Mouse (Mus musculus) limb, embryonic 11.5 days (tissue): ENCODE data around the gene Fubp3. TPM values are rescaled to one million over a fixed set of nuclear protein-coding genes. Genes with fewer than 3 reads are reported as not detected.

ENCODE experiments used
- ATAC-seq: fragments of 200-750 bp; cut with Nextera tagmentation; 2 replicates; pipeline ENCODE4 v1.8.0; 2017; ENCODE audit warnings: low read depth; ENCODE audit not compliant: insufficient number of reproducible peaks, low FRiP score, low TSS enrichment
- DNase-seq: peaks from one replicate; pipeline ENCODE4 v3.0.0-alpha.2; 2015; ENCODE audit warnings: low spot score
- H3K27ac ChIP-seq: fragments of 300-500 bp; sonication (generic); replicated peaks from 2 replicates; pipeline ENCODE4 v1.5.1; 2014; ENCODE audit warnings: low read depth, mild to moderate bottlenecking, low read length
- H3K27me3 ChIP-seq: fragments of 300-500 bp; sonication (generic); 2 replicates; pipeline ENCODE4 v1.6.1; 2014; ENCODE audit warnings: mild to moderate bottlenecking, low read length, mixed read lengths; ENCODE audit not compliant: control insufficient read depth, insufficient read depth
- H3K36me3 ChIP-seq: fragments of 300-500 bp; sonication (generic); 2 replicates; pipeline ENCODE4 v1.6.1; 2014; ENCODE audit warnings: mild to moderate bottlenecking, low read length, moderate library complexity, mixed read lengths; ENCODE audit not compliant: control insufficient read depth, insufficient read depth
- H3K4me1 ChIP-seq: fragments of 300-500 bp; sonication (generic); 2 replicates; pipeline ENCODE4 v1.6.1; 2014; ENCODE audit warnings: low read length, mixed read lengths; ENCODE audit not compliant: control insufficient read depth, insufficient read depth
- H3K4me2 ChIP-seq: fragments of 300-500 bp; sonication (generic); 2 replicates; pipeline ENCODE4 v1.6.1; 2014; ENCODE audit warnings: low read depth, mild to moderate bottlenecking, moderate library complexity; ENCODE audit not compliant: severe bottlenecking
- H3K4me3 ChIP-seq: fragments of 300-500 bp; sonication (generic); 2 replicates; pipeline ENCODE4 v1.5.1; 2014; ENCODE audit warnings: low read depth, low read length
- H3K9ac ChIP-seq: fragments of 300-500 bp; sonication (generic); 2 replicates; pipeline ENCODE4 v1.6.1; 2014; ENCODE audit warnings: mild to moderate bottlenecking, low read length
- H3K9me3 ChIP-seq: fragments of 300-500 bp; sonication (generic); 2 replicates; pipeline ENCODE4 v1.6.1; 2016; ENCODE audit warnings: low read length; ENCODE audit not compliant: control insufficient read depth
- WGBS: fragments of 180-500 bp; shearing (Covaris S2); extraction: QIAGEN DNeasy Blood & Tissue Kit; methylation state at CpG from one replicate; pipeline ENCODE4 v1.1.7; 2014; 5-methylcytosine and 5-hydroxymethylcytosine counted together
- polyA plus RNA-seq: library from polyadenylated mRNA; unstranded; fragments of >200 nt; fragmentation: Nextera tagmentation; extraction: Ambion mirVana; gene quantifications from 2 replicates; pipeline ENCODE4 v1.2.1, GENCODE M21; 2014

The Fubp3 gene
- polyA plus RNA-seq, 1 experiment from 2014 or later = 92.4 TPM

DNA sequence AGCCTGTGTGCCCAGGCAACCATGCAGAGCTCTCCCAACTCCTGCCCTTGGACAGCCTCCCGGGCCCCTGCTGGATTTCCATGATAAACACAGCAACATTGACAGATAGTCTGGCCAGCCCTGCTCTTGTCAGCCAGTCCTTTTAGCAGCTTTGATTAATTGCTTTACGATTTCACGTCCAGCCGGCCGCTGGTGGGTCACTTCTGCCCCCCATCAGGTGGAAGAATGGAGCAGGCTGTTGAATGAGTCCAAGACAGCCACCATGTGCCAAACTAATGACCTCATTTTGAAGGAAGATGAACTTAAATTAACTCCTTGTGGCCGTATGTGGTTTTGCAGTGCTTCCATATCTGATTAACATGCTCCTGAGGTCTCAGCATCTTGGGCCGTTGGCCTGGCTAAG, 37.4 kb downstream of the Fubp3 start:
- H3K4me1 ChIP-seq = no peaks in the 10 kb centered on the region
- no peak overlapping the region for H3K27ac ChIP-seq
- WGBS = 25% methylated on average over 7 of the region's 7 CpGs
- no peaks in the 10 kb centered on the region for H3K9me3 ChIP-seq
- H3K9ac ChIP-seq = no peak overlapping the region
- DNase-seq (no peak), ATAC-seq (no peak)
- H3K36me3 ChIP-seq = peaks cover 37% of the 10 kb centered on the region
- H3K4me2 ChIP-seq = no peak overlapping the region
- H3K4me3 ChIP-seq = no peak overlapping the region
- H3K27me3 ChIP-seq = no peaks in the 10 kb centered on the region

GRCm38 (mm10) chr2:31610922-31611321, 38.5 kb downstream of the Fubp3 start:
- no peak for ATAC-seq

GRCm38 (mm10) chr2:31611400-31611799, 38.9 kb downstream of the Fubp3 start:
- WGBS = 78% methylated on average over 8 of the region's 8 CpGs
- ATAC-seq = no peak
- no peak overlapping the region for H3K27ac ChIP-seq
- no peak overlapping the region for H3K9ac ChIP-seq
- no peak overlapping the region for H3K4me2 ChIP-seq
- H3K9me3 ChIP-seq = no peaks in the 10 kb centered on the region
- DNase-seq = no peak
- H3K4me1 ChIP-seq = no peaks in the 10 kb centered on the region
- H3K27me3 ChIP-seq = no peaks in the 10 kb centered on the region
- H3K36me3 ChIP-seq = peaks cover 30% of the 10 kb centered on the region
- H3K4me3 ChIP-seq = no peak overlapping the region

More at GRCm38 (mm10) chr2:31610922-31611321, 38.5 kb downstream of the Fubp3 start:
- Histone ChIP-seq H3K36me3 (peaks cover 30% of the 10 kb centered on the region), H3K9ac (no peak overlapping the region), H3K9me3 (no peaks in the 10 kb centered on the region), H3K4me2 (no peak overlapping the region), H3K4me3 (no peak overlapping the region), H3K27ac (no peak overlapping the region), H3K4me1 (no peaks in the 10 kb centered on the region), H3K27me3 (no peaks in the 10 kb centered on the region)
- 78% methylated on average over 4 of the region's 4 CpGs for WGBS
- no peak for DNase-seq

DNA sequence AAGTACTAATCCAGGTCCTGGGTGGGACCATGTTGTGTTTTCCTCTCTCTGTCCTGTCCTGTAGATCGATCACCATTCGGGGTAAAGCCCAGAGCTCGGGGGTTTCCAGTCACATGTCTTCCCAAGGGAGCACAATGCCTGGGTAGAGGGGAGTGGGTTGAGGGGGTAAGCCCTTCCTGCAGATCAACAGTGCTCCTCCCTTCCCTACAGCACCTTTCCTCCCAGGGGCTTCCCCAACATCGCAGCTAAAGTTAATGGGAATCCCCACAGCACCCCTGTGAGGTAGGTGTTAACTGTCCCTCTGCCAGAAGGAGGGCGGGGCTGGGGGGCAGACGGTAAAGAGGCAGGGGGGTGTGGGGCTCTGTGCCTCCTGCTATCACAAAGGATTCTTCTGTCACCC, 40.2 kb downstream of the Fubp3 start:
- Histone ChIP-seq H3K36me3 (peaks cover 30% of the 10 kb centered on the region), H3K4me2 (no peak overlapping the region), H3K9ac (no peak overlapping the region), H3K4me3 (no peak overlapping the region), H3K27me3 (no peaks in the 10 kb centered on the region), H3K9me3 (no peaks in the 10 kb centered on the region), H3K4me1 (no peaks in the 10 kb centered on the region), H3K27ac (no peak overlapping the region)
- DNase-seq (no peak), ATAC-seq (no peak)
- WGBS = 74% methylated on average over 6 of the region's 6 CpGs

GRCm38 (mm10) chr2:31613781-31614180, 41.3 kb downstream of the Fubp3 start:
- Histone ChIP-seq H3K9me3 (no peaks in the 10 kb centered on the region), H3K27ac (no peak overlapping the region), H3K36me3 (peaks cover 21% of the 10 kb centered on the region), H3K9ac (no peak overlapping the region), H3K4me1 (no peaks in the 10 kb centered on the region), H3K27me3 (no peaks in the 10 kb centered on the region), H3K4me2 (no peak overlapping the region), H3K4me3 (no peak overlapping the region)
- 90% methylated on average over 7 of the region's 7 CpGs for WGBS
- no peak for DNase-seq
- ATAC-seq = no peak

DNA sequence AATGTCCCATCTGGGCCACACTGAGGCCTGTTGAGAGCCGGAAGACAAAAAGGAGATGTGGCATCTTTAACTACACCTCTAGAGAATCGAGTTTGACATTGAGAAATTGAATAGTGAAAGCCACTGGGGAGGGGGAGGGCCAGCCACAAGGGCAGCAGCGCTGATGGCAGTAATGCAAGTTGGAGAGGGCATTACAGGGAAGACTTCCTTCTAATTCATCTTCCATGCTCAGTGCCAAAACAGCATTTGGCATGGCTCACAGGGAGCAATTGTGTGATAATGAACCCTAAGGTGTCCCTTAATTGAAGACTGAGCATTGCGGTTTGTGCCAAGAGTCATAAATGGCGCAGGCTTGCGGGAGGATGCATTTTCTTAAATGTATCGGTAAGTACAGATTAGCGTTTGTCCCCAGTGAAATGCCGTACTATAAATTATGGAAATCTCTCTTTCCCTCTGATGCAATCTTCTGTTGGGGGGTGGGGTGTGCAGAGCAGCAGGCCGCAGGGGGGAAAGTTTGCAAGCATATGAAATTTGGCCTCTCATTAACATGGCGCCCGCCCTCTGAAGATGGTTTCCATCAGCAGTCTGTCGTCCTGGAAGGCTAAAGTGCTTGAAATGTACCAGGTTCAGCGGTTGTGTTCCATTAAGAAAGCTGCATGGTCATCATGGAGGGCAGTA, 46.2 kb downstream of the Fubp3 start:
- Histone ChIP-seq H3K4me2 (no peak overlapping the region), H3K9me3 (no peaks in the 10 kb centered on the region), H3K4me1 (no peaks in the 10 kb centered on the region), H3K36me3 (peaks cover 13% of the 10 kb centered on the region), H3K27me3 (no peaks in the 10 kb centered on the region), H3K9ac (no peak overlapping the region), H3K27ac (no peak overlapping the region), H3K4me3 (no peak overlapping the region)
- DNase-seq (no peak), ATAC-seq (no peak)
- 85% methylated on average over 14 of the region's 14 CpGs for WGBS

- WGBS = 91% methylated on average over 6 of the region's 6 CpGs
- Histone ChIP-seq H3K27ac (no peak overlapping the region), H3K27me3 (no peaks in the 10 kb centered on the region), H3K9ac (no peak overlapping the region), H3K4me2 (no peak overlapping the region), H3K9me3 (no peaks in the 10 kb centered on the region), H3K4me1 (no peaks in the 10 kb centered on the region), H3K36me3 (peaks cover 8% of the 10 kb centered on the region; the same call in 1 of the 2 replicates), H3K4me3 (no peak overlapping the region)
- ATAC-seq = no peak
- DNase-seq = no peak
Measured at GRCm38 (mm10) chr2:31619208-31619607, 46.8 kb downstream of the Fubp3 start.

DNA sequence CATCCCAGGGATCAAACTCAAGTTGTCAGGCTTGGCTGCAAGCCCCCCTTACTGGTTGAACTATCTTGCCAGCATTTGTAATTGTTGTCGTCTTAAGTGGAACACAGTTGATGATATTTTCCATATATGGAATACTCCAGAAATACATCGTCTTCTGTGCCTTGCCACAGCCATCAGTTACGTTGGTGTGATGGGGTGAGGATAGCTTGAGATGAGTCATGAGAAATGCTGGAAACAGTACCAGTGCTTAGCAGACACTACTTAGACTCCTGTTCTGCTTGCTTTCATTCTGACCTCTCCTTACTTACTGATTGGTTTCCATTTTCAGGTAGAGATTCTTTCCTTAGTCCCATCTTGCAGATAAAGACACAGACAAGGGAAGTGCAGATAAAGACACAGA, 61.1 kb downstream of the Fubp3 start:
- peaks cover 62% of the 10 kb centered on the region for H3K27me3 ChIP-seq
- no peaks in the 10 kb centered on the region for H3K4me1 ChIP-seq
- DNase-seq = no peak
- no peaks in the 10 kb centered on the region for H3K36me3 ChIP-seq
- no peak for ATAC-seq
- 69% methylated on average over 3 of the region's 3 CpGs for WGBS
- H3K9ac ChIP-seq = no peak overlapping the region
- no peak overlapping the region for H3K4me3 ChIP-seq
- no peak overlapping the region for H3K27ac ChIP-seq
- H3K9me3 ChIP-seq = no peaks in the 10 kb centered on the region; the same call in 1 of the 2 replicates
- no peak overlapping the region for H3K4me2 ChIP-seq
